Mouse (Mus musculus): Measurements from ENCODE around the gene Sh3kbp1. TPM values are rescaled to one million over a fixed set of nuclear protein-coding genes. Genes with fewer than 3 reads are reported as not detected.

Gene Sh3kbp1
- total and polyA plus RNA-seq, 2 experiments from 2014 or later = 255 to 279 TPM

- TF ChIP-seq CTCF (IDR thresholded peaks at IDR 0.05; ENCODE audit: low read depth) = no peak
- Histone ChIP-seq H3K9me3 (replicated peaks; ENCODE audit: control insufficient read depth, low read length) (no peaks in the 10 kb centered on the region), H3K4me1 (ENCODE audit: control insufficient read depth, insufficient read depth) (no peaks in the 10 kb centered on the region), H3K27ac (ENCODE audit: low read depth) (no peak overlapping the region), H3K36me3 (replicated peaks; ENCODE audit: control insufficient read depth, insufficient read depth, low read length) (no peaks in the 10 kb centered on the region), H3K27me3 (ENCODE audit: control insufficient read depth, insufficient read depth, low read length) (no peaks in the 10 kb centered on the region), H3K4me2 (ENCODE audit: low read depth, low read length) (no peak overlapping the region), H3K9ac (replicated peaks; ENCODE audit: low read depth, low read length) (no peak overlapping the region), H3K4me3 (ENCODE audit: low read depth, low read length) (no peak overlapping the region)
- 65% methylated on average over 3 of the region's 3 CpGs for WGBS
- DNase-seq (ENCODE audit: low spot score) (no peak), ATAC-seq (ENCODE audit: insufficient read depth, low read depth) (no peak)
Observed at GRCm38 (mm10) chrX:159790516-159790915, 163.4 kb downstream of the Sh3kbp1 start.

- no peak for DNase-seq (ENCODE audit: low spot score)
- H3K27me3 ChIP-seq (ENCODE audit: control insufficient read depth, insufficient read depth, low read length) = no peaks in the 10 kb centered on the region
- H3K4me2 ChIP-seq (ENCODE audit: low read depth, low read length) = no peak overlapping the region
- no peaks in the 10 kb centered on the region for H3K4me1 ChIP-seq (ENCODE audit: control insufficient read depth, insufficient read depth)
- 32% methylated on average over 2 of the region's 2 CpGs for WGBS
- H3K27ac ChIP-seq (ENCODE audit: low read depth) = no peak overlapping the region
- no peaks in the 10 kb centered on the region for H3K36me3 ChIP-seq (replicated peaks; ENCODE audit: control insufficient read depth, insufficient read depth, low read length)
- no peak overlapping the region for H3K9ac ChIP-seq (replicated peaks; ENCODE audit: low read depth, low read length)
- ATAC-seq (ENCODE audit: insufficient read depth, low read depth) = no peak
- H3K4me3 ChIP-seq (ENCODE audit: low read depth, low read length) = no peak overlapping the region
- no peaks in the 10 kb centered on the region for H3K9me3 ChIP-seq (replicated peaks; ENCODE audit: control insufficient read depth, low read length)
- no peak for TF ChIP-seq CTCF (IDR thresholded peaks at IDR 0.05; ENCODE audit: low read depth)
- TF ChIP-seq EP300 (IDR thresholded peaks at IDR 0.05; ENCODE audit: low read depth) = no peak
Observed at GRCm38 (mm10) chrX:159795603-159796002, 168.5 kb downstream of the Sh3kbp1 start.

- WGBS = 37% methylated on average over 1 of the region's 1 CpGs
- Histone ChIP-seq H3K9me3 (replicated peaks; ENCODE audit: control insufficient read depth, low read length) (no peaks in the 10 kb centered on the region), H3K27me3 (ENCODE audit: control insufficient read depth, insufficient read depth, low read length) (no peaks in the 10 kb centered on the region), H3K4me2 (ENCODE audit: low read depth, low read length) (no peak overlapping the region), H3K36me3 (replicated peaks; ENCODE audit: control insufficient read depth, insufficient read depth, low read length) (no peaks in the 10 kb centered on the region), H3K4me3 (ENCODE audit: low read depth, low read length) (no peak overlapping the region), H3K27ac (ENCODE audit: low read depth) (no peak overlapping the region), H3K9ac (replicated peaks; ENCODE audit: low read depth, low read length) (no peak overlapping the region), H3K4me1 (ENCODE audit: control insufficient read depth, insufficient read depth) (peaks cover 6% of the 10 kb centered on the region; the same call in 1 of the 2 replicates)
- ATAC-seq (ENCODE audit: insufficient read depth, low read depth) (no peak), DNase-seq (ENCODE audit: low spot score) (no peak)
- TF ChIP-seq EP300 (IDR thresholded peaks at IDR 0.05; ENCODE audit: low read depth) (no peak), CTCF (IDR thresholded peaks at IDR 0.05; ENCODE audit: low read depth) (no peak)
Observed at GRCm38 (mm10) chrX:159804371-159804770, 177.3 kb downstream of the Sh3kbp1 start.

GRCm38 (mm10) chrX:159809510-159809909 lies 182.4 kb downstream of the Sh3kbp1 start:
- 76% methylated on average over 6 of the region's 6 CpGs for WGBS
- Histone ChIP-seq H3K27ac (ENCODE audit: low read depth) (no peak overlapping the region), H3K4me3 (ENCODE audit: low read depth, low read length) (no peak overlapping the region), H3K4me1 (ENCODE audit: control insufficient read depth, insufficient read depth) (no peaks in the 10 kb centered on the region), H3K36me3 (replicated peaks; ENCODE audit: control insufficient read depth, insufficient read depth, low read length) (no peaks in the 10 kb centered on the region), H3K27me3 (ENCODE audit: control insufficient read depth, insufficient read depth, low read length) (no peaks in the 10 kb centered on the region), H3K9ac (replicated peaks; ENCODE audit: low read depth, low read length) (no peak overlapping the region), H3K4me2 (ENCODE audit: low read depth, low read length) (no peak overlapping the region), H3K9me3 (replicated peaks; ENCODE audit: control insufficient read depth, low read length) (no peaks in the 10 kb centered on the region)
- DNase-seq (ENCODE audit: low spot score) = no peak
- TF ChIP-seq EP300 (IDR thresholded peaks at IDR 0.05; ENCODE audit: low read depth) (no peak), CTCF (IDR thresholded peaks at IDR 0.05; ENCODE audit: low read depth) (no peak)
- ATAC-seq (ENCODE audit: insufficient read depth, low read depth) = no peak

GRCm38 (mm10) chrX:159810469-159810868 lies 183.4 kb downstream of the Sh3kbp1 start:
- Histone ChIP-seq H3K4me2 (ENCODE audit: low read depth, low read length) (no peak overlapping the region), H3K9ac (replicated peaks; ENCODE audit: low read depth, low read length) (no peak overlapping the region), H3K4me3 (ENCODE audit: low read depth, low read length) (no peak overlapping the region), H3K36me3 (replicated peaks; ENCODE audit: control insufficient read depth, insufficient read depth, low read length) (no peaks in the 10 kb centered on the region), H3K27ac (ENCODE audit: low read depth) (no peak overlapping the region), H3K4me1 (ENCODE audit: control insufficient read depth, insufficient read depth) (no peaks in the 10 kb centered on the region), H3K27me3 (ENCODE audit: control insufficient read depth, insufficient read depth, low read length) (no peaks in the 10 kb centered on the region), H3K9me3 (replicated peaks; ENCODE audit: control insufficient read depth, low read length) (no peaks in the 10 kb centered on the region)
- whole genome bisulfite sequencing = 50% methylated on average over 3 of the region's 3 CpGs
- ATAC-seq (ENCODE audit: insufficient read depth, low read depth) = no peak
- TF ChIP-seq EP300 (IDR thresholded peaks at IDR 0.05; ENCODE audit: low read depth) = no peak
- no peak for TF ChIP-seq CTCF (IDR thresholded peaks at IDR 0.05; ENCODE audit: low read depth)
- DNase-seq (ENCODE audit: low spot score) = no peak

- Histone ChIP-seq H3K9ac (replicated peaks; ENCODE audit: low read depth, low read length) (no peak overlapping the region), H3K36me3 (replicated peaks; ENCODE audit: control insufficient read depth, insufficient read depth, low read length) (no peaks in the 10 kb centered on the region), H3K27ac (ENCODE audit: low read depth) (no peak overlapping the region), H3K4me2 (ENCODE audit: low read depth, low read length) (no peak overlapping the region), H3K4me3 (ENCODE audit: low read depth, low read length) (no peak overlapping the region), H3K9me3 (replicated peaks; ENCODE audit: control insufficient read depth, low read length) (no peaks in the 10 kb centered on the region), H3K4me1 (ENCODE audit: control insufficient read depth, insufficient read depth) (no peaks in the 10 kb centered on the region), H3K27me3 (ENCODE audit: control insufficient read depth, insufficient read depth, low read length) (no peaks in the 10 kb centered on the region)
- DNase-seq (ENCODE audit: low spot score) (no peak), ATAC-seq (ENCODE audit: insufficient read depth, low read depth) (no peak)
- WGBS = 86% methylated on average over 2 of the region's 2 CpGs
- TF ChIP-seq EP300 (IDR thresholded peaks at IDR 0.05; ENCODE audit: low read depth) = no peak
- no peak for TF ChIP-seq CTCF (IDR thresholded peaks at IDR 0.05; ENCODE audit: low read depth)
Observed at GRCm38 (mm10) chrX:159817508-159817907, 190.4 kb downstream of the Sh3kbp1 start.

Measured in heart, postnatal 0 days (tissue).